Mouse (Mus musculus) heart, postnatal 14 days (tissue): ENCODE results near the gene Bcl2. TPM values are rescaled to one million over a fixed set of nuclear protein-coding genes. Genes with fewer than 3 reads are reported as not detected.

Experiments used
- DNase-seq, 2 experiments: peaks; one replicate each; pipeline ENCODE4 v3.0.0; 2021 to 2022
- intact Hi-C: fragments of 180-260 bp; cut with DNase I; formaldehyde crosslinking; loops from one replicate; pipeline ENCODE4 v1.15.1; 2025
- microRNA-seq, 2 experiments: library from miRNA; unstranded; fragments of <30 nt; microRNA quantifications; one replicate each; pipeline ENCODE4 v1.2.0; 2021 to 2022
- total RNA-seq, 2 experiments: library from RNA; stranded (reverse); gene quantifications; 2 replicates each; pipeline ENCODE4 v1.2.3; 2021

Bcl2 gene
- total RNA-seq, 2 experiments from 2014 or later, result 5.6 to 7.0 TPM

DNA sequence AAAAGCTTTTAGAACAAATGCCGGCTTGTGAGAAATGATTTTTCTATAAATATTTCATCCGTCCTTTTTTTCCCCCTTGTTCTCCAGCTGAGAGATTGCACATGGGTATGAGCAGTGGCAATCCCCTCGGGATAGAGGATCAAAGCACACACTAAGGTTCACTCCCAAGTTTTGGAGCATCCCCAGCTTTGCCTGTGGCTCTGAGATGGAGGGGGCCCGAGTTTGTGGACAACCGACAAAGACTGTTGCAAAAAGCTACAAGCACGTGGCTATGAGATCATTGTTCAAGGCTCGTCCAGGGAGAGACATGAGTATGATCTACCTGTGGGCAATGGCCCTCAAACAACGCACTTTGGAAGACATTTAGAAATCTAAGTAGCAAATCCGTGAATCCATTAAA, 184.5 kb downstream of the Bcl2 start:
- DNase-seq, result no peak
- intact Hi-C loops, result no loop called here

GRCm38 (mm10) chr1:106527537-106527936, 186.5 kb downstream of the Bcl2 start:
- DNase-seq, result no peak
- intact Hi-C loops, result no loop called here

DNA sequence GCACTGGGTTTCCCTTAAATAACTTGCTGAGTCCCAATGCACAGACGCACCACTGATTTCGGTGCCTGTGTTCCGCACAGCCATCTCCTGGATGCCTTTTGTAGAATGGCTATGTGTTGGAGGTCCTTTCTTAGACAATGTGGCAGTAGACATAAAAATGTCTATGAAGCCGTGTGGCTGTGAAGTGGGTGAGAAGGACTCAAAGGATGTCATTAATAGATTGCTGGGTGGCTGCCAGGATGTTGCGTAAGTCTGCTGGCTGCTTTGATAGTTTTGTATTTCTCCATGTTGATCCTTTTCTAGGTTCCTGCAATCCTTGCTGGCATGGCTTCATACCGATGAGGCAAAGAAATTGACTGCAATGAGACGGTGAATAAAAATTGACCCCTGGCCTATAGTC, 187.3 kb downstream of the Bcl2 start:
- peak; percentile 70 to 75 for DNase-seq

GRCm38 (mm10) chr1:106526112-106526511, 188.0 kb downstream of the Bcl2 start:
- DNase-seq, result no peak
- intact Hi-C loops, result no loop called here

More for the DNA sequence above, 187.3 kb downstream of the Bcl2 start:
- intact Hi-C loops, result no loop called here

DNA sequence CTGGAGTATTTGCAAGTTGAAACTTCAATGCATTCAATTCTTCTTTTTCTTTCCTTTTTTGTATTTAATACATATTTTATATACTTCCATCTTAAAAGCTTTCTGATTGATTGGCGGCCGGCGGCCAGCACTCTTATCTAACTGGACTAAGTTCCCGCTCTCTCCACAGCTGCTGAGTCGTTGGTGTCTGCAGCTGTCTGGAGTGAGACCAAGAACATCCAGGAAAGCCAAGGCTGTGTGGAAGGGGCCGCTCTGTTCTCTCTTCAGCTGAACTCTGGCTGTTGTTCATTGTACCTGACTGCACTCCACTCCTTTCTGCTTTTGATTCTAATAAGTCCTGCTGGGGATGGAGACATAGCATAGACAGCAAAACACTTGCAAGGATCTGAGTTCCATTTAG, 190.3 kb downstream of the Bcl2 start:
- intact Hi-C loops, result no loop called here
- DNase-seq, result peak; percentile 49 to 55

DNA sequence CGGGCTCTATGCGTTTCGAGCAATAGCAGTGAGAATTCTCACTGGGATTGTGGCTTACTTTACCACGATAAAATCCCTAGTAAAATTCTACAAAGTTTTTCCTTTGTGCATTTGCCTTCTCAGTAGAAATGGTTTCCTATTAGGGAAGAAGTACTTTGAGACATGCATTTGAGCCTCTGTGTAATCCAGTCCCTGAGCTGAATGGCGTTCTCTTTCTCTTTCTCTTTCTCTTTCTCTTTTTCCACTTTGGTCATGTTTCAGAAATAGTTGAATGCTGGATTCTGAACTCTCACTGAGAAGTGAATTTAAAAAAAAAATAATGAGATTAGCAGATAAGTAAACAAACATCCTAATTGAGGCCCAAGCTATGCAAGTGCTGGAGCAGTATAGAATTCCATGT, 191.1 kb downstream of the Bcl2 start:
- intact Hi-C loops, result no loop called here
- no peak for DNase-seq

GRCm38 (mm10) chr1:106517591-106518177, 196.4 kb downstream of the Bcl2 start:
- DNase-seq, result peak in 1 of 2 experiments; percentile 10
- intact Hi-C loops, result no loop called here

- no peak for DNase-seq
- intact Hi-C loops, result no loop called here
Observed at GRCm38 (mm10) chr1:106517099-106517498, 197.0 kb downstream of the Bcl2 start.

GRCm38 (mm10) chr1:106515611-106516010, 198.5 kb downstream of the Bcl2 start:
- DNase-seq, result no peak
- intact Hi-C loops, result no loop called here

DNA sequence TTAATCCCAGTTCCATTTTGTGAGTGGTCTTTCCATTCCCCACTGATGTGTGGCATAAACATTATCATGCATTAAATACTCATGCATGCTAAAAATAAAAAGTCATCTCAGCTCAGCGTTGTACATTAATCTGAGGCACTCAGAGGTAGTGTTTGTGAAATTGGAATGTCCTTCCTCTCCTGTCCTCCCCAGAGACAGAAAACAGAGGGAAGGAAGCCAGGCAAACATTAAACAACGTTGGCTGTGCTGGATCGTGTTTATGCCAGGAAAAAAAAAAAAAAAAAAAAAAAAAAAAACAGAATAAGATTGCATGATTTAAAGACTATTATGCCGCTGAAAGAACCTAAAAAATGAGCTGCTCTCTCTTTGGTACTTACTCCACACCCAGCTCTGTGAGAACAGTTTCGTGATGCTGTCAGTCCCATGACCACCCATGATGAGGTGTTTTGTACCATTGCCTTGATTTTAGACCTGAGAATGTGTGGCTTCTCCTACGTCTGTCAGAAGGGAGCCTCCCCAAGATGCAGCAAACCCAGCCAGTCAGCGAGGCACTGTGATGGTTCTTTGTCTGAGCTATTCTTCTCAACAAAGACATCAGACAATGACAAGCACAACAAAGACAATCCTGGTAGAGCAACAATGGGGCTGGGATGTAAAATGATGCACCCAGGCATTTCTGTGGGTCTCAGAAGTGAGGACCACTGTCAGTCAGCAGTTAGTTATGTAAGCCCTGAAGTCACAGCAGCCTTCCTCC, 200.0 kb downstream of the Bcl2 start:
- intact Hi-C loops, result no loop called here
- DNase-seq, result no peak

DNA sequence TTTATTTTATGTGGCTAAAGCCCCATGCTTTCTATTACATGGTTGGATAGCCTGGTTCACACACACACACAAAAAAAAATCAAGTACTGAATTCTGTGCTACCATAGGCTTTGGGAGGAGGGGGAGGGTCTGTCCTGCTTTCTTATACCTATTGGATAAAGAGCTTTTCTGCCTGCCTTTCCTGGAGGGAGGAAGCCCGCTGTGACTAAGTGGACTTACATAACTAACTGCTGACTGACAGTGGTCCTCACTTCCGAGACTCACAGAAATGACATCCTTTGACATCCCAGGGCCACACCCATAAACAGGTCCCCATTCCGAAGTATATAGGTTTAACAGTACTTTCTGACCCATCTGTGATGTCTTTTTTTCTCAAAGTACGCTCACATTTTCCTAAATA, 200.6 kb downstream of the Bcl2 start:
- no peak for DNase-seq
- intact Hi-C loops, result no loop called here

- intact Hi-C loops, result loop anchor here (1.0 kb wide), 1 partner anchor 205 kb away; no protein-coding TSS in a partner anchor
- peak; percentile 80 to 87 for DNase-seq
Observed at GRCm38 (mm10) chr1:106511593-106511992, 202.5 kb downstream of the Bcl2 start.

- intact Hi-C loops, result loop anchor here (10.0 kb wide), 1 partner anchor 307 kb away; no protein-coding TSS in a partner anchor
- no peak for DNase-seq
Observed at GRCm38 (mm10) chr1:106507556-106507955, 206.5 kb downstream of the Bcl2 start.

- no peak for DNase-seq
Observed at GRCm38 (mm10) chr1:106503910-106504309, 210.2 kb downstream of the Bcl2 start.

GRCm38 (mm10) chr1:106503407-106503806, 210.7 kb downstream of the Bcl2 start:
- intact Hi-C loops, result loop anchor here (10.0 kb wide), 1 partner anchor 311 kb away; no protein-coding TSS in a partner anchor
- no peak for DNase-seq

More at GRCm38 (mm10) chr1:106503910-106504309, 210.2 kb downstream of the Bcl2 start:
- intact Hi-C loops, result loop anchor here (10.0 kb wide), 1 partner anchor 311 kb away; no protein-coding TSS in a partner anchor

- no peak for DNase-seq
- intact Hi-C loops, result no loop called here
Observed at GRCm38 (mm10) chr1:106497999-106498398, 216.1 kb downstream of the Bcl2 start.

Small RNAs within 50 kb of the gene (microRNA-seq; reads per million reads assigned to microRNA genes)
- gene Mir3473f, result 0 reads per million in 2 experiments

Other genes with a start within 250 kb of the Bcl2 start
- gene Kdsr, start 45.5 kb upstream of the Bcl2 start, total RNA-seq, result 1 to 10 TPM; 6.2 to 9.0 TPM
- 10 to 100 TPM; 36.0 to 39.4 TPM for gene Vps4b, start 82.5 kb upstream of the Bcl2 start, total RNA-seq
- gene Serpinb5, start 146.9 kb upstream of the Bcl2 start, total RNA-seq, result under 1 TPM in 1 of 2 experiments, not detected in 1; 0.07 TPM
- not detected for gene Serpinb12, start 220.2 kb upstream of the Bcl2 start, total RNA-seq